Mouse (Mus musculus) right cerebral cortex, postnatal 4 days (tissue): ENCODE results near the gene Xxylt1.

ENCODE experiments used
- DNase-seq: peaks from one replicate; pipeline ENCODE4 v3.0.0-alpha.2; 2022

Xxylt1 gene

GRCm38 (mm10) chr16:31060714-31061113 lies 20.5 kb downstream of the Xxylt1 start:
- DNase-seq: no peak

DNA sequence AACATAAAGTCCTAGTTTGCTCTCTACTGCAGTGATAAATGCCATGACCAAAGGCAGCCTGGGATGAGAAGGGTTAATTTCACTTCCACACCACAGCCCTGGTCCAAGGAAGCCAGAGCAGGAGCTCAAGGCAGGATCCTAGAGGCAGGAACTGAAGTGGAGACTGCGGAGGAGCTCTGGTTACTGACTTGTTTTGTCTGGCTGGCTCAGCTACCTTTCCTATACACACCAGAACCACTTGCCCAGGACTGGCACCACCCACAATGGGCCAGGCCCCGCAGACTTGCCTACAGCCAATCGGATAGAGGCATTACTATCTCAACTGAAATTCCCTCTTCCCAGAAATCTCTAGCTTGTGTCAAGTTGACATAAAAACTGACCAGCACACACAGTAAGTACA lies 21.0 kb downstream of the Xxylt1 start:
- no peak for DNase-seq

DNA sequence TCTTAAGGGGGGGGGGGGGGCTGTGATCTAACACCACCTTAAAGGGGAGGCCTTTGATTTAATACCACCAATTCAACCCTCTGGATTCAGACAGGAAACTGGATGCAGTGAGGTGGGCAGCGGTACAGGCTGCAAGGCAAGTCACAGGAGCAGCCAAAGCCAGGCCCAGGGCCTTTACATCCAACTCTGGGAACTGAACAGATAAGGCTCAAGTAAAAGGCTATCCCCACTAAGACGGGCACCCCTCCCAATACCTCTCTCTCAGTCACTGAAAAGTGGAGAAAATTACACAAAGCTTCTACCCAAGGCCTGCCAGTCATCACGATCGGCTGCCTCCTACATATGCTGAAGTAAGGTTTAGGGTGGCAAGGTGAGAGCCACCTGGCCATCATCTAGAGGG lies 21.5 kb downstream of the Xxylt1 start:
- DNase-seq: no peak

DNA sequence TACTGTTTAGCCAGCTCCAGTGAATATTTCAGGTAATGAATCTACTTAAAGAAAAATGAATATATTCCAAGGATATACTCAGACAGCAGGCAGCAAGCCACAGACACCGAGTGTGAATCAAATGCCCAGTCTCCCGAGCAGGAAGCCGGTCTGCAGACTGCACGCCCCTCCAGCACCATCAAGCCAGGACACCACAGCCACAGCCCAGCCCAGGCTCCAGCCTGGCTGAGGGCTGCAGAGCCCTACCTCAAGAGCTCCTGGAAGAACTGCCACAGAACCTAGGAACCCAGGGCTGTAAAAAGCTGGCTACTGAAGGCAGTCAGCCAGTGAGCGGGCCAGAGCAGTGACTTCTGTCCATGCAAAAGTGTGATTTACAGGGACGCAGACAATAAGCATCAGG lies 28.4 kb downstream of the Xxylt1 start:
- no peak for DNase-seq

DNA sequence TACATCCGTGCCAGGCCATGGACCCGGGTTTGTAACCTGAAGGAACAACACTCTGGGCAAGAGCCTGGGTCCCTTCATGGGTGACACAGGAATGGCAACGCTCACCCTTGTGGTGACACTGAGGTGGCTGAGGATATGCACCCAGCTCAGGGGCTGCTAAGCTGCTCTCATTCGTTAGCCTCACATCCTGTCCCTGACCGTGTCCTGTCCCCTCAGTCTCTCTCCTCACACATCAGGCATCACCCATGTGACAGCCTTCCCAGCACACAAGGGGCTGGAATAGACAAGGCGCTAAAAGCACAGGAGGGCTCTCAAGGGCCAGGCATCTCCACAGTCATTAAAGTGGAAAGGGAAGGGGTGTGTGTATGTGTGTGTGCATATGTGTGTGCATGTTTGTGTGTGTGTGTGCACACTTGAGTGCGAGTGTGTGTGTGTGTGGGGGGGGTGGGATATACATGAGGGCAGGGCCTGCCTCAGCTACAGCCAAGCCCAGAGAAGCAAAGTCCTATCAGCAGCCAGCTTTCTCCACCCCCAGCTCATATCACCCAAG lies 29.0 kb downstream of the Xxylt1 start:
- DNase-seq: no peak

DNA sequence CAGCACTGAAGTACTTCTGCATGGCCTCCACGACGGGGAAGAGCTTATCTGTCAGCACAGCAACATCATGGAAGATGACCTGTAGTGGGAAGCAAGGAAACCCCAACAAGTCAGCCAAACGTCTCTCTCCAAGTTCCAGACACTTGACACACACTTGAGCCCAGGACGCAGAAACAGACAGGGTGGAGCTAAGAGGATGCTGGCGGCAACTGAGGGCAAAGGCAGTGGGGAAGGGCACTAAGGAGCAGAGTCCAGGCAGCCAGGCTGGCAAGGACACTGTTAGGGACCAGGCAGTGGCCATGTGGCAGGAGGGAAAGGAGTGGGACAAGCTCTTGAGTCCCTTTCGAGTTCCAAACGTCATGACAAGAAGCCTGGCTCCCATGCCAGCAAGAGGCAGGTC lies 30.5 kb downstream of the Xxylt1 start:
- DNase-seq: no peak

DNA sequence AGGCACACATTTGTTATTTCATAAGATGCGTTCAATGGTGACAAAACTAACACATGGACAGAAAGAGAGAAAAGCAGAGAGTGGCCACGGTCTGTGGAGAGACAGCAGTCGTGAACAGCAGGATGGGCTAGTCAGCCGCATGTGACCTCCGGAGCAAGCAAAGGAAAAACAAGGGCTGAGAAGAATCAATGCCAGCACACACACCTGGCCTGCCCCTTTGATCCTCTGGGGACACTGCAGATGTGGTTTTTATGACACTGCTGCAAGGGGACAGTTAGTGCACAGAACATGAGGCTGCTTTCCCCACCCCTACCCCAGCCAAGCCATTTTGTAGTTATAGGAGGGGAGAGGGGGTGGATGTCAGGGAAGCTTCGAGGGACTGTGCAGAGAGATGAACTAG lies 33.0 kb downstream of the Xxylt1 start:
- DNase-seq: no peak

DNA sequence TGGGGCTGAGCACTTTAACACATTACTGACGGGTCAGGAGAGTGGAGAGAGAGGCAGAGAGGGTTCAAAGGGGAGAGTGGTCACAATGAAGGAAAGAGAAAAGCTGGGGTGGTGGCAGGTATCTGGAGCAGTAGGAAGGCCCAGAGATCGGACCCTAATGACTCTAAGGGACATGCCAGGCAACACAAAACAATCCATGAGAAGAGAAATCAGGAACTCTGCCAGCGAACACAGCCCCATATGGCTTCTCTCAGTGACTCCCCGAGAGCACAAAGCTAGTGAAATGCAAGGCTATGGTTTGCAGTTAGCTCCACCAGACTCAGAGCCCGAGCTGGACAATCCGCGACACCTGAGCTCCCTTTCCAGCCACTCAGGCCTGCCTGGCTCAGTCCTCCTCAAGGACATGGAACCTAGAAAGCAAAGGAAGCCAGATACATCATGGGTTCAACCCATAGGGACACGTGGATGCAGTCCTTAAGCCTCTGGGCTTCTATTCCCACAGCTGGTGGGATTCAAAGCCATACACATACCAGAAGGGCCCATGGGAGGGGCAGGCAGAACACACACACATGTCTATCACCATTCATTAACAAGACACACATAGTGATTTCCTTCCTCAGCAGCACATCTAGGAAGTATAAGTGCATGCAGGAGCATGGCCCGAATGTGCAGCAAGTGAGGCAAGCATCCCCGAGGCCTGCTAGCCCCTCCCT lies 33.9 kb downstream of the Xxylt1 start:
- DNase-seq: no peak

DNA sequence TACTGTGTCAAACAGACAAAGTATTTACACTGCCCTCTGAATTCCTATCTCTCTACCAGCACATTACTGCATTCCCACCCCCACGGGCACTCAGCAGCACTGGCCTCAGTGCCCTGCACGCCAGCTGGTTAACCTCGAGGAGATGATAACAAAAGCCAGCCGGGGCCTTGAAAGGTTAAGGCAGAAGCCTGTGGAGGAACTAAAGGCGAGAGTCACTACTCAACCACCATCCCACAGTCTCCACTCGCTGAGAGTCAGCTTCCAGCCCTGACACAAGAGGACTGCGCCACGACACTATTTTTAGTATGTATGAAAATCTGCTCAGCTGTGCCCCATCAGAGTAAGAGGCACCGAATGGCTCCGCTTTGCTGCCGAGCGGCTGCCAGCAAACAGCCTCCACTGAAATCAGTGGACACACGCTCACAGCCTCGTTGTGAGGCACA lies 35.0 kb downstream of the Xxylt1 start:
- DNase-seq: no peak

DNA sequence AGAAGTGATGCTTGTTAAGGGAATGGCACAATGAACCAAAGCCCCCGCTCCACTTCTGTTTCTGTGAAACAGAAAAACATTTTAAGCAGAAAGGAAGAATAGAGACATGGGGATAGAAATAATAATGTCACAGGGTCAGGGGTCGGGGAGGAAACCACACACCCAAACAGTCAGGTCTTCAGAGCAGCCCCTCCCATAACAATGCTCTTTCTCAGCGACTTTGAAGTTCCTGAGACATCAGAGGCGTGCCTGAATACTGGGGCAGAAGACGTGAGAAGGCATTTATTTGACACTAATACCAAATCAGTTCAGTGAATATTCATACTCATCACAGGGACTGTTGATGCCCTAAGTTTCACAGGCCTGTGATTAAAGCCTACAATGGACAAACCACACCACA lies 36.0 kb downstream of the Xxylt1 start:
- no peak for DNase-seq

DNA sequence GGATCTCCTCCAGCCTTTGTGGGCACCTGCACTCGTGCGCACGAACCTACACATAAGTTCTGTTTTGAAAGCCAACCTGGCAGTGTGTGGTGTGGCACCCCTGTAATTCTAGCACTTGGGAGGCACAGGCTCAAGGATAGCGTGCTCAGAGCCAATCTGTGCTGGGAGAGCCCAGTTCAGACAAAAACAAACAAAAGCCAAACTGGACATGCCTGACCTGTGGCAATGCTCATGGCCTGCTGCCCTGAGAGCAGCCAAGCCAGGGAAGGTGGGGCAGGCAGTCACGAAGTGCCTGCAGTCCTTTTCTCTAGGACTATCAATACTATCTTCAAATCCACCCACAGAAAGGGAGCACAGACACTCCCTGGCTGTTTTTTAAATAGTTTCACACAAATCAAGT lies 38.1 kb downstream of the Xxylt1 start:
- no peak for DNase-seq

DNA sequence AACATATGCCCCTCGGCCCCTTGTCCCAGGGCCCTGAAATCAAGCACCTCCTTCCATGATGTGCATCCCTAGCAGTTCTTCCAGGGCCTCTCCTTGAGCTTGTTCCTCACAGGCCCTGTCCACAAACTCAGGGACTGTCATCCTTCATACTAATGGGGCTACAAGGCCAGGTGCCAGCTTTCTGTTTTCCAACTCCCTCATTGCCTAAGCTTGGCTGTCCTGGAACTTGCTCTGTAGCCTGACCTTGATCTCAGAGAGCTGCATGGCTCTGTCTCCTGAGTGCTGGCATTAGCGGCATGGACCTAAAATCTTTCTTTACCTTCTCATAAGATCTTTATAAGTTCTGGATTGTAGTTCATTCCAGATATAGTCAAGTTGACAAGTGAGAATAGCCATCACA lies 39.7 kb downstream of the Xxylt1 start:
- no peak for DNase-seq

DNA sequence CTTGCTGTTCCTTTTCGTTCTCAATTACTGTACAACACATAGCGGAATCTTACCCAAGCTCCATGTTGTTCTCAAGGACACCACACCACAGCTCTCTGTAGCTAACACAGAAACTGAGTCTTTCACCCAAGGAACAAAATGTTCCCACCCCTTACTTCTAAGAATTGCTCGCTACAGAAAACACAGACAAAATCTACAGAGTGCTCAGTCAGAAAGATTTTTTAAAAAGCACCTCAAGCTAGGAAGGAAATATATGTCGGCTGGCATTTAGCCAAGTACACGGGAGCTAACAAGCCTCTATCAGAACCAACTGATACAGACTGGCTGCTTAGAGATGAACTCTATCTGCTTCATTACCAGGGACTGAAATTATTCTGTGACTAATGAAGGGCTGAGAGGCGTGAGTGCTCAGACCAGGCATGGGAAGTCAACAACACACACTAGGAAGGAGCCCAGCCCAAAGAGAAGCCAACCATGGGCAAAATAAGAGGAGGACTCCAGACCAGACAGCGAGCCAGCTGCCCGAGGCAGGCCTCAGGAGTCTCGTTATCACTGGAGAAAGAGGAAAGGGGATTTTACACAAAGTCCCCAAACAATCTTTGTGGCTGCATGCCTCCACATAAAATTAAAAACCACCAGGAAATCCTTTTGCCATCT lies 41.3 kb downstream of the Xxylt1 start:
- DNase-seq: no peak

GRCm38 (mm10) chr16:31037431-31037830 lies 43.8 kb downstream of the Xxylt1 start:
- DNase-seq: no peak

DNA sequence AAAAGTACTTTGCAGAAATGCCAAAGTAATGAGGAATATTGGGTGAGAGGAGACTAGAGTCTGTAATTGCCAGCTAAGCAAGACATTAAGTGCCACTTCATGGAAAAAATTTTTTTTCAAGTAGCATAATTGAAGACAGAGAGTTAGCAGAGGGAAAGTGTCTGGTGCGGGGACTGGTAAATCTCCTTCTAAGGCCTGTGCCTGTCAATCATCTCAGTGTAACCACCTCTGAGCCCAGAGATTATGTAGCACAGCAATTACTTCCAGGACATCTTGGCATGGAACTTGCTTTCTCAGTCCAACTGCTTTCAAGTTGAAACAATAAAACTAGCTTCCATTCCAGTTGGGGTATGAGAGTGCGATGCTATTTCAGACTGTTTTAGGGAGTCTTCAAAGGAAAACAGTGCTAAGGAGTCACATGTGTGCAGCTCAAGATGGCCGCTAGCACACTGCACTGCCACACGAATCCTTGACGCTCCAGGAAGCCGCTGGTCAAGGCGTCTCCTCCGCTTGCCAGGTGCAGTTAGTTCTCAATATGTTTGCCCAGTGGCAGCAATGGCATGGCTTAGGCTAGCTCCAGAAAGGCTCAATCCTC lies 45.5 kb downstream of the Xxylt1 start:
- DNase-seq: no peak

DNA sequence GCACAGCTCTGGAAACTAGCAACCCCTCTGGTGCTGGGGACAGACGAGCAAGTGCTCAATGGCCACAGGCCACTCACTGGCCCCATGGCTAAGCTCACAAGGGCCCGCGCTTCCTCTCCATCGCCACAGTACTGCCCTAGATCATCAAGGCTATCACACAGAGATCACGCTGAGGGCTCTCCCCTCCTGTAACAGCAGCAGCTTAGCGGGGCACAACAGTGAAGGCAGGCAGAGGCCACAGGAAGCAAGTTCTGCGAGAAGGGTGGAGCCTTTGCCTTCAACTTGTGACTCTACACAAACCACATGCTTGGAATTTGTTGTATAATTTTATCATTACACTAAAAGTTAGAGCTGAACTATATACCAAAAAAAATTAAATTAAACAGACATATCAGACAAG lies 46.0 kb downstream of the Xxylt1 start:
- no peak for DNase-seq

GRCm38 (mm10) chr16:31034051-31034450 lies 47.2 kb downstream of the Xxylt1 start:
- no peak for DNase-seq

DNA sequence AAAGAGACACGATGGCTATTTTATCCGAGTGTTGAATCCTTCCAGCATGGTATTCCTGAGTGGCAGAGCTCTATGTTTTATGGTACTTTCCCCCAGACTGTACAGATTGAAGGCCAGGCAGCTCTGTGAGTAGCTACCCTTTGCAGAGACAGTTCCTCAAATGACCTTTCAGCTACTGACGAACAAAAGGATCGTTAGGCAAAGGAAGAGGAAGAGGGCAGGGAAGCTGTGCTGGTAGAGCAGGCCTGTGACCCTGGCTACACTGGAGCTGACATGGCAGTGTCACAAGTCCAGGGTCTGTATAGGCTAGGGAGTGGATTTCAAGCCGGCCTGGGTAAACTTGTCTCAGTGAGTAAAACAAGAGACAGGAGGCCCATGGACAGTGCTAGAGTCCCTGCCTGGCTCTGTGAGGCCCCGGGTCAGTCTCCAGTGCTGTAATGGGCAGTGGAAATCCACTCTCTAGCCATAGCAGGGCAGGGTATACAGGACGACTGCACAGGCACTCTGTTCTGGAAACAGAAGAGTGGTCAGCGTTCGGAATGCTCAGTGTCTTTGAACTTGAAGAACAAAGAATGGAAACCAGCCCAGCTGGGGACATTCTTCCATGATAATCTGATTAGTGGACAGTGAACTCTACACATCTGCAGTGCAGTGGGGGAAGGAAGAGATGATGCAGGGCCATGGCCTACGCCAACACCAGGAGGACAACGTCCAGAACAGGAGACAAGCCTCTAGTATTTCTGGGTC lies 51.3 kb downstream of the Xxylt1 start:
- DNase-seq: no peak

GRCm38 (mm10) chr16:31027675-31028074 lies 53.6 kb downstream of the Xxylt1 start:
- no peak for DNase-seq

- no peak for DNase-seq
Measured at GRCm38 (mm10) chr16:31025516-31025915, 55.7 kb downstream of the Xxylt1 start.

DNA sequence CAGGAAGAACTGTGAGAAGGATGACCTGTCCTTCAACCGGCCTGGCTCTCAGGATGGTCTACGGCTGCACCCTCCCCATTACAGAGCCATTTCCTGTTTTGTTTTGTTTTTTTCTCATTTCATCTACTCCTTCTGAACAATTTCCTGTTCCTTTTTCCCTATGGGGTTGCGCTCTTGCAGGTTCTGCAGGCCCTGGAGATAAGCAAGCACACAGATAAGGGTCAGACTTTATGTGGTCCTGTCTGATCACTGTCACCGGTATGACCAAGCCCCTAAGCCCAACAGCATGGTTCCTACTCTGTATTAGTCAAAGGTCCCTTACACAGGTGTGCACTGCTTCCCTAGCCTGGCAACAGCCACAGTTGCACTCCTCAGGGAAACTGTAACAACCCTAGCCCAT lies 56.2 kb downstream of the Xxylt1 start:
- no peak for DNase-seq

DNA sequence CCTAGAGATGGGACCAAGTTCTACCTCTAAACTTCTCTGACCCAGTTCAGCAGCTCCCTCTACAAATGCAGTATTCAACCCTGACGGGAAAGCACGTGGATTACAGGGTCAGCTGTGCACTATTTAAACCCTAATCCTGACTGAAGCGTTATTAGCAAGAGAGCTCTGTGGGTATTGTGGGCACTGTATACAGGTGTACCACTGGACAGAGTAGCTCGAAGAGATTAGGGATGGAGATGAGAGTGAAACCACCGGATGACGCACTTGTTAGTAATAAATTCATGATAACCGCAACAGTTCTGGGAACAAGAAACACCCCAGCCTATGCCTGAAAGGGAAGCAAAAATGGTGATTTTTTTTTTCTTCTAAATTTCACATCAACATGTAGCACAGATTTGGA lies 57.0 kb downstream of the Xxylt1 start:
- DNase-seq: no peak

DNA sequence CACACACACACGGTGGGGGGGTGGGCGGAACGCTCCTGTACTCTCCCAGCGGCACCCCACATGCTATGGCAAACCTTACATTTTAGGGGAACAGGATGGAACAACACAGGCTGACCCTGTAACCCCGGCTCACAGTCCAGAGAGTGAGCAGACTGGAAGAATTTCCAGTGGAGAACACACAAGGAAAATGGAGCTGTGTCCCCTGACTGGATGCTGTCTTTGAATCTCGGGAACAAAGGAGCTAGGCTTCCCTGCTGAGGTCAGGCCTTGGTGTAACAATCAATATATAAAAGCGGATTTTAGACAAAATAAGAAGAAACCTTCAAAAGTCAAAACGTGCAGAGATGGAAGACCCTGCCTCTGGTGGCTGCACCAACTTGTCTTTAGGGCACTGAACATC lies 57.4 kb downstream of the Xxylt1 start:
- no peak for DNase-seq
